ENCODE assay signal across 8 mouse cellular contexts in the genomic region with DNA sequence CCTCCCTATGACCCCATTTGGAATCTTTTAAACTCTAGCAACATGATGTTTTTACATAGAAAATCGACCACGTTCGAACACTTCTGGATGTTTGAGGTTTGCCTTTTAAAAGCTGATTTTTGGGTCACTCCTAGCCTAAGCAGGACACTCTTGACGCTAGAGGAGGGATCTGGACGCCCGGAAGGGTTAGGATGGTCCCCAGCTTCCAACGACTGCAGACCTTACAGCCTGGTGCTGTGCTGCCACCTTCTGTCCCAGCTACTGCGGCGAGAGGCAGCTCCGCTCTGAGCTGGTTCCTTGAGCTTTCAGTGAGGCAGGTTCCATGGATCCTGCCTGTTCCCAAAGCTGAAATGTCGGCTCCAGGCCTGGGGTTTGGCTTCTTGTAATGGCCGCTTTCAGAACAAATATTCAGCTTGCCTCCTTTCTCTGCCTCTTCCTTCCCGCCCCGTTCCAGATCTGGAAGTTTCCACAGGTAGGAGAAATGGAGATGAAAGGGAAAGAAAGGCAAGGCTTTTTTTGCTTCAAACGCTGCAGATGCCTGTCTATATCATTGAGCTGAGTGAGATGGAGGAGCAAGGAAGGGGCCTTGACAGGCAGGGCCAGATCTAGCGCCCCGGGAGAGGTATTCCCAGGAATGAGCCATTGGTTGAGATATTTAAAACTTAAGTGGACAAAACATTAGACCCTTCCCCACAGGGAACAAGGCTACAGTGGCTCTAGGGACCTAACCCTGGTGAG.
DNase-seq lines count a peak whose midpoint lies in the region; ATAC-seq lines count a peak whose summit lies in the region.

No protein-coding gene starts in this region.

- DNase-seq in adipocyte (ENCODE audit: low spot score) = peak; percentile 90
- peak; percentile 58 to 76 for DNase-seq in cerebellum, postnatal 25 days
- DNase-seq in frontal cortex, postnatal 36 days (ENCODE audit: low spot score in 2 of 2) = peak; percentile 75 to 81
- peak; percentile 43 for DNase-seq in layer of hippocampus, adult 9-11 months
- DNase-seq in lung, postnatal 25 days (ENCODE audit: low spot score) = peak; percentile 45
- DNase-seq in right cerebral cortex, adult 2 months (ENCODE audit: low spot score in 2 of 2) = peak; percentile 81 to 82

- ATAC-seq in hindbrain, embryonic 12.5 days (ENCODE audit: low FRiP score) = peak; percentile 82
- no peak for ATAC-seq in megakaryocyte, adult 5-6 weeks (ENCODE audit: poor library complexity, severe bottlenecking)

- H3K27me3 ChIP-seq in hindbrain, embryonic 12.5 days = peaks cover 33% of the 10 kb centered on the region

- H3K4me2 ChIP-seq in hindbrain, embryonic 12.5 days (replicated peaks) = no peak overlapping the region; the same call in 1 of the 2 replicates

- H3K27ac ChIP-seq in hindbrain, embryonic 12.5 days = no peak overlapping the region

- no peaks in the 10 kb centered on the region for H3K36me3 ChIP-seq in hindbrain, embryonic 12.5 days

- peaks cover 10% of the 10 kb centered on the region for H3K4me1 ChIP-seq in hindbrain, embryonic 12.5 days

- H3K9me3 ChIP-seq in hindbrain, embryonic 12.5 days (replicated peaks) = no peaks in the 10 kb centered on the region

- H3K9ac ChIP-seq in hindbrain, embryonic 12.5 days = no peak overlapping the region

- H3K4me3 ChIP-seq in hindbrain, embryonic 12.5 days = no peak overlapping the region

- 15% methylated on average over 17 of the region's 17 CpGs for WGBS in hindbrain, embryonic 12.5 days
